ENCODE assay signal across 15 mouse cellular contexts in the genomic region with DNA sequence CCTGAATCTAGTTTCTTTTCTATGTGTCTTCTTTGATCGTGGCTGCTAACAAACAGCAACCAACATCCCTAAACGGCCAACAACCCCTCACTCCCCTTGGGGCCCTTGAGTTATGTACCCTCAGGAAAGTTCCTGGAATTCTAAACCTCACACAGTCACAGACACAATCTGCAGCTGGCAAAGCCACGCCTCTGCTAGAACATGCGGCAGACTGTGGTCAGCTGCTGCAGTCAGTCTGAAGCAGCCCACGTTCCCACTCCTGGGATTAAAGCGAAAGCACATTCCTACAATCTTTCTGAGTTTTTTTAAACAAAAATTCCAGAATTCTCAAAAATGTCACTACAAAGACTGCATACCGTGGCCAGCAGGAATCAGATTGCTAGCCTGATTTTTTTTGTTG. TPM values are rescaled to one million over a fixed set of nuclear protein-coding genes. Genes with fewer than 3 reads are reported as not detected.
A peak's percentile ranks its signal among the peaks of the same experiment; 100 is the strongest.
DNase-seq lines count a peak whose midpoint lies in the region; ATAC-seq and TF ChIP-seq lines count a peak whose summit lies in the region.
"Had no signal": no experiment of that assay in that cellular context is flagged by ENCODE, and none has a peak within 500 bp of the region (broad histone marks: within the 10 kb centered on the region; RNA-seq: fewer than 3 reads in every experiment).

No protein-coding gene starts in this region.

- peak; percentile 60 for DNase-seq in gastrocnemius, postnatal 14 days
- DNase-seq in gastrocnemius, postnatal 36 days: no peak
- DNase-seq in kidney, postnatal 14 days: peak; percentile 23
- no peak for DNase-seq in kidney, adult 18-20 months
- DNase-seq in limb, embryonic 14.5 days (ENCODE audit: low spot score): peak; percentile 53
- DNase-seq in cerebellum, adult 8-10 months: no peak
- DNase-seq in urinary bladder, postnatal 14 days (ENCODE audit: low spot score): no peak
- DNase-seq: adrenal gland, postnatal 10 days; thymus, adult 18-20 months had no signal

- H3K27ac ChIP-seq in brown adipose tissue, adult 24 weeks (replicated peaks; ENCODE audit: low read depth, low read length): peak overlapping the region; percentile 23; the same call in 1 of the 2 replicates
- H3K27ac ChIP-seq in limb, embryonic 14.5 days (replicated peaks; ENCODE audit: low read depth, low read length): peak overlapping the region; percentile 52; the same call in 1 of the 2 replicates
- H3K27ac ChIP-seq: hindbrain, embryonic 13.5 days; neural tube, embryonic 15.5 days had no signal

- H3K4me3 ChIP-seq in brown adipose tissue, adult 24 weeks (ENCODE audit: insufficient read depth, low read depth, low read length): no peak overlapping the region
- no peak overlapping the region for H3K4me3 ChIP-seq in limb, embryonic 14.5 days (replicated peaks; ENCODE audit: low read length)
- H3K4me3 ChIP-seq: hindbrain, embryonic 13.5 days; megakaryocyte, embryonic 14.5 days; neural tube, embryonic 15.5 days had no signal

- H3K36me3 ChIP-seq in limb, embryonic 14.5 days (ENCODE audit: control insufficient read depth, insufficient read depth, low read length): peaks cover 70% of the 10 kb centered on the region

- H3K9me3 ChIP-seq in limb, embryonic 14.5 days (ENCODE audit: control insufficient read depth, low read length): no peaks in the 10 kb centered on the region
- H3K9me3 ChIP-seq: G1E; hindbrain, embryonic 13.5 days; megakaryocyte, embryonic 14.5 days; neural tube, embryonic 15.5 days had no signal

- H3K4me1 ChIP-seq in brown adipose tissue, adult 24 weeks (ENCODE audit: control insufficient read depth, insufficient read depth, insufficient read length, low read length): no peaks in the 10 kb centered on the region; the same call in none of the 2 replicates
- H3K4me1 ChIP-seq in limb, embryonic 14.5 days (ENCODE audit: control insufficient read depth, insufficient read depth, low read length): no peaks in the 10 kb centered on the region
- H3K4me1 ChIP-seq: neural tube, embryonic 15.5 days had no signal

- H3K27me3 ChIP-seq in limb, embryonic 14.5 days (ENCODE audit: control insufficient read depth, insufficient read depth, low read length): no peaks in the 10 kb centered on the region
- H3K27me3 ChIP-seq: hindbrain, embryonic 13.5 days; megakaryocyte, embryonic 14.5 days; neural tube, embryonic 15.5 days had no signal

- intact Hi-C loops in gastrocnemius, postnatal 14 days (cut with DNase I; ENCODE audit: low total_unique reads): no loop called here
- intact Hi-C loops in gastrocnemius, postnatal 36 days (cut with DNase I): no loop called here

- no peak for TF ChIP-seq POLR2A in limb, embryonic 14.5 days (IDR thresholded peaks at IDR 0.05; ENCODE audit: borderline replicate concordance, extremely low read depth, insufficient read depth, insufficient read length)

- no peak overlapping the region for H3K4me2 ChIP-seq in limb, embryonic 14.5 days (replicated peaks; ENCODE audit: low read depth, low read length, severe bottlenecking)
- H3K4me2 ChIP-seq: hindbrain, embryonic 13.5 days; neural tube, embryonic 15.5 days had no signal

- 74% methylated on average over 7 of the region's 7 CpGs for WGBS in limb, embryonic 14.5 days

- H3K9ac ChIP-seq in limb, embryonic 14.5 days (ENCODE audit: low read depth, low read length, severe bottlenecking): no peak overlapping the region
- H3K9ac ChIP-seq: hindbrain, embryonic 13.5 days; neural tube, embryonic 15.5 days had no signal

- peak; percentile 87 for ATAC-seq in limb, embryonic 14.5 days (ENCODE audit: low FRiP score, low read depth)
- ATAC-seq: forebrain, embryonic 16.5 days had no signal

RNA-seq across cellular contexts. Expression of a gene that starts 7.0 kb away (rescaled TPM):
- total RNA-seq in gastrocnemius, postnatal 14 days (2021): 10 to 100 TPM; 88.5 to 95.2 TPM
- 10 to 100 TPM; 73.9 to 77.5 TPM for total RNA-seq in gastrocnemius, postnatal 36 days (2021)
- 185 and 215 TPM in 2 replicates for polyA plus RNA-seq in brown adipose tissue, adult 24 weeks (2012; ENCODE audit: insufficient read depth, insufficient read length, missing spikeins)
- polyA plus RNA-seq in limb, embryonic 14.5 days (2012; rRNA removed): 100 and 115 TPM in 2 replicates
- polyA plus RNA-seq in limb, embryonic 14.5 days (2014; fragmentation: Nextera tagmentation; extraction: Ambion mirVana): 129 and 135 TPM in 2 replicates

RNA-seq across cellular contexts. Expression of a gene that starts 14.3 kb away (rescaled TPM):
- 100 to 1,000 TPM; 131 to 134 TPM for total RNA-seq in gastrocnemius, postnatal 14 days (2021)
- 100 to 1,000 TPM; 165 to 181 TPM for total RNA-seq in gastrocnemius, postnatal 36 days (2021)
- polyA plus RNA-seq in brown adipose tissue, adult 24 weeks (2012; ENCODE audit: insufficient read depth, insufficient read length, missing spikeins): 49.0 and 61.8 TPM in 2 replicates
- 120 TPM in 2 replicates for polyA plus RNA-seq in limb, embryonic 14.5 days (2012; rRNA removed)
- 121 and 131 TPM in 2 replicates for polyA plus RNA-seq in limb, embryonic 14.5 days (2014; fragmentation: Nextera tagmentation; extraction: Ambion mirVana)

RNA-seq across cellular contexts. Expression of a gene that starts 50.9 kb away (rescaled TPM):
- total RNA-seq in gastrocnemius, postnatal 14 days (2021): 10 to 100 TPM; 33.6 to 34.5 TPM
- 10 to 100 TPM; 25.1 to 28.8 TPM for total RNA-seq in gastrocnemius, postnatal 36 days (2021)
- 25.1 and 29.6 TPM in 2 replicates for polyA plus RNA-seq in brown adipose tissue, adult 24 weeks (2012; ENCODE audit: insufficient read depth, insufficient read length, missing spikeins)
- 137 and 161 TPM in 2 replicates for polyA plus RNA-seq in limb, embryonic 14.5 days (2012; rRNA removed)
- polyA plus RNA-seq in limb, embryonic 14.5 days (2014; fragmentation: Nextera tagmentation; extraction: Ambion mirVana): 98.4 and 103 TPM in 2 replicates

RNA-seq across cellular contexts. Expression of a gene that starts 51.2 kb away (rescaled TPM):
- total RNA-seq in gastrocnemius, postnatal 14 days (2021): 10 to 100 TPM; 80.8 to 80.9 TPM
- 10 to 100 TPM; 67.9 to 80.5 TPM for total RNA-seq in gastrocnemius, postnatal 36 days (2021)
- 73.4 and 75.2 TPM in 2 replicates for polyA plus RNA-seq in brown adipose tissue, adult 24 weeks (2012; ENCODE audit: insufficient read depth, insufficient read length, missing spikeins)
- polyA plus RNA-seq in limb, embryonic 14.5 days (2012; rRNA removed): 187 and 191 TPM in 2 replicates
- 230 and 247 TPM in 2 replicates for polyA plus RNA-seq in limb, embryonic 14.5 days (2014; fragmentation: Nextera tagmentation; extraction: Ambion mirVana)

Comparison
In these comparisons a context has a peak if more than half of its experiments do, and no peak if none do; other contexts are left out.
1. DNase-seq: peak in gastrocnemius, postnatal 14 days (single experiment), kidney, postnatal 14 days (single experiment) and limb, embryonic 14.5 days (single experiment); none in gastrocnemius, postnatal 36 days (0 of 2), kidney, adult 18-20 months (single experiment), cerebellum, adult 8-10 months (single experiment) and urinary bladder, postnatal 14 days (single experiment).